Mouse (Mus musculus): ENCODE measurements around the gene Cdkn1c. TPM values are rescaled to one million over a fixed set of nuclear protein-coding genes. Genes with fewer than 3 reads are reported as not detected.

Gene Cdkn1c
- total RNA-seq, 2 experiments from 2014 or later = 47.2 to 48.0 TPM

DNA sequence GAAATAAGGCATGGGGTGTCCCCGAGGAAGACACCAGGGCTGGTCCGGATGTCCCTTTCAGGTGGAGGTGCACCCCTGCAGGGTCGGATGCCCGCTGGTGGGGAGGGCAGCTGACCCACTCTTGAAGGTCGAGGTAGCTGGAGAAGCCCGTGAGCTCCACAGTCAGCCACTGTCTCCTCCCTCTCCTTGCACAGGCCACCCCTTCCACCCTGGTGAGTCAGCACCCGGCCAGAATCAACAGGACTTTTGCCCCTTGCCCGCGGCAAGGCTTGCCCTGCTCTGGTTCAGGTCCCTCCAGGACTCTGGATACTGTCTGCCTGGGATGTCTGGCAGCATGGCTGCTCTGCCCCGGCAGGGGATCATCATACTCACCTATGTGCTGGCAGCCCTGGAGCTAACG is 15.0 kb upstream of the Cdkn1c start:
- intact Hi-C loops (cut with DNase I) = loop anchor here (10.0 kb wide), 1 partner anchor 581 kb away; no protein-coding TSS in a partner anchor

DNA sequence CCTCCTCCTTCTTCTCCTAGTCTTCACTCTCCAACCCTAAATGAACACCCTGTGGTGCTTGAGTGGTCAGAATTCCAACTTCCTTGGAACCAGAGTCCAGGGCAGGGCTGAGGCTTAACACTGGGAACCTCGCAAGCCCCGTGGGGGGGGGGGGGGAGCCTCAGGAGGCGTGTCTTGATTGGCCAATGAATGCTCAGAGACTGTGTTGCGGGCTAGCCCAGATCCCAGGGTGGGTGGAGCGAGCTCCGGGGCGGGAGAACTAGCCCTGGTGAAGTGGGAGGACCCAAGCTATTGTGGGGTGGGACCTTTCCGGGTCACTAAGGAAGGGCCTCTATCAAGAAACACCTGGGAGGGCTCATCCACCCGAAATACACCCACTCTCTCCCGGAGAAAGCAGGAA is 14.0 kb upstream of the Cdkn1c start:
- intact Hi-C loops (cut with DNase I) = loop anchor here (10.0 kb wide), 1 partner anchor 580 kb away; no protein-coding TSS in a partner anchor
- DNase-seq = no peak

More for the DNA sequence above, 15.0 kb upstream of the Cdkn1c start:
- no peak for DNase-seq

DNA sequence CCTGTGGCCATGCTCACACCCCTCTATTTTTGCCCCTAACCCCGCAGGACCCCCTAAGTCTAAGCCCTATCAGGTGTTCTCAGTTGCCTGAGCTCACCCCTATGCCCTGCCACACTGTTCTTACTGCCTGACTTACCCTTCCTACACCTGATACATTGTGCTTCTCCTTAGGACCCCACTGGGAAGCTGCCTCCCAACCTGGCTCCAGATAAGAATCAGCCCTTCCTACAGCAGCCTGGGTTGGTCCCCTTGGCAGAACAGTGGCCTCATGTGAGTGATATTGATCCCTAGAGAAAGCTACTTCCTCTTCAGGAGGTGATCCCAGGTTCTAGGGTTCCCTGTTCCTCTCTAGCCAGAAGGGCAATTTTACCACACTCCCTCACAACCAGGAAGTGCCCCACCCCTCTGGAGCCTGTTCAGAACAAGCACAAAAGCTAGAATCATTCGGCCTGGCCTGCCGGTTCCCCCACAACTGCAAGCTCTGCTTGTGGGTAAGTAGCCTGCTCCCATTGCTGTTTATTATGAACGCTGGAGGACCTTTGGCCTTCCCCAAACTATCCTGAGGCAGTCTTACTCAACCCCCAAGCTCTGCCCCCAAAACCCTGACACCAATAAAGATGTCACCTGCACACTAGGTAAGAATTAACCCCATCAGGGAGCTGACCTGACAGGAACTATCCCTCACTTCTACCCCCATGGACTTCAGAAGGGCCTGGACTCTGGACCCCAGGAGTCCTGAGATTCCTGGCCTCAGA is 12.7 kb upstream of the Cdkn1c start, which contains the start of gene Slc22a18:
TSS of gene Slc22a18 (plus strand) at position 390 of the 755 bp plus-strand sequence.
- intact Hi-C loops (cut with DNase I) = loop anchor here (10.0 kb wide), 1 partner anchor 579 kb away; no protein-coding TSS in a partner anchor
- DNase-seq = peak; percentile 39 to 60

DNA sequence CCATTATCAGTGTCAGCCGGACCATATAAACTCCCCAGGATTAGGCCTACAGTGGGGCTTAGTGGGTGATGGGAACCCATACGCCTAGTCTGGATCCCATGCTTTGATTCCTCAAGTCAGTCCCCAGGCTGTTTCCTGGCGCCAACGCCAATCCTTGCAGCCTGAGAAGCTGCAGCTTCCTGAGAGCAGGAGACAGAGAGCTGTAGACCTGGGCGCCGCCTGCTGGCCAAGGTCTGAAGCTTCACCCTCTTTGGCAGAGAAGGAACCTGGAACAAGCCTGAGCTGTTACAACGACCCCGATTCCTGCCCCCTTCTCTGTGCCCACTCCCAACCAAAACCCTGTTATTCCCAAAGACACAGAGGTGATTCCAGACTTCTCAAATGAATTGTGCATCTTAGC is 9.1 kb upstream of the Cdkn1c start:
- DNase-seq = peak; percentile 80 to 89

DNA sequence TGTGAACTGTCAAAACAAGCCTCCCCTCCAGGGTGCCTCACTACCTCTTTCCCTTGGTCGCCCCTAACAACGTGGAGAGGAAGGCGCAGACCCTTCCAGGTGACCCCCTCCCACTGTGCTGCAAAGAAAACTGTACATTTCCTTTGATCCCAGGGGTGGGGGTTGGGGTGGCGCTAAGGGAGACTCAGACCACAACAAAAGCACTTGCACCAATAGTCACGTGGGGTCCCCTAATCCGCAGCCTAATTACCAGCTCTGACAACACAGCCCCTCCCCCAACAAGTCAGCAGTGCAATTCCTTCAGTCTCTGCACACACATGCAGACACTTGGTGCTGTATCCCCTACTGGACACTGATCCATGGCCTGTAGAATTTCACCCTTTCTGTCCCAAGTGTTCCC is 6.9 kb upstream of the Cdkn1c start:
- intact Hi-C loops (cut with DNase I) = loop anchor here (5.0 kb wide), 1 partner anchor 460 kb away; the partner anchor contains the start of gene Tspan32
- DNase-seq = no peak

More for the DNA sequence above, 9.1 kb upstream of the Cdkn1c start:
- intact Hi-C loops (cut with DNase I) = loop anchor here (5.0 to 10.0 kb wide), 2 partner anchors 463 to 575 kb away; partner anchors contain the start of gene Tspan32

DNA sequence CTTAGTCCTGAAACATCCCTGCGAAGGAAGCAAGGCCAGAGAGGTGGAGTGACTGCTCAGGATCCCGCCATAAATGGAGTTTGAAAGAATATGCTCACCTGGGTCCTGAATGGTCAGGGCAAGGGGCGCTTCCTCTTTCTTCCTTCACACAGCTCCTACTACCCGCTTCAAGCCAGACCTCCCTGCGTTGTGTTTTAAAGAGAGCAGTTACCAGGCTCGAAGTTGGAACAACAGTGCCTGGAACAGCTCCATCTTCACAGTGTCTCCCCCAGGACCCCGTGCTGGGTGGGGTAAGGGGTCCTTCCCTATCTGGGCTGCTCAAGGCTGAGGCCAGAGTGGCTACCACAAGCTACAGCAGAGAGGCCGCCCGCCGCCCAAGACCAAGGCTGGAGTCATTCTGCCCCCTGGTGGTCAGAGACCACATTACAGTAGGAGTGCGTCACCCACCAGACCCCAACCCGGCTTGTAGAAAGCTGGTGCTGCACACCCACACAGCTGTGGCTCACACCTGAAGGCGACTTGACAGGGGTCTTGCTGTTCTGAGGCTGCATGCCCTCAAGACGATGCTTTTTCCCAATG is 5.3 kb upstream of the Cdkn1c start:
- intact Hi-C loops (cut with DNase I) = loop anchor here (1.0 to 5.0 kb wide), 2 partner anchors 371 to 459 kb away; partner anchors contain the start of gene Tspan32
- DNase-seq = peak; percentile 87 to 93

DNA sequence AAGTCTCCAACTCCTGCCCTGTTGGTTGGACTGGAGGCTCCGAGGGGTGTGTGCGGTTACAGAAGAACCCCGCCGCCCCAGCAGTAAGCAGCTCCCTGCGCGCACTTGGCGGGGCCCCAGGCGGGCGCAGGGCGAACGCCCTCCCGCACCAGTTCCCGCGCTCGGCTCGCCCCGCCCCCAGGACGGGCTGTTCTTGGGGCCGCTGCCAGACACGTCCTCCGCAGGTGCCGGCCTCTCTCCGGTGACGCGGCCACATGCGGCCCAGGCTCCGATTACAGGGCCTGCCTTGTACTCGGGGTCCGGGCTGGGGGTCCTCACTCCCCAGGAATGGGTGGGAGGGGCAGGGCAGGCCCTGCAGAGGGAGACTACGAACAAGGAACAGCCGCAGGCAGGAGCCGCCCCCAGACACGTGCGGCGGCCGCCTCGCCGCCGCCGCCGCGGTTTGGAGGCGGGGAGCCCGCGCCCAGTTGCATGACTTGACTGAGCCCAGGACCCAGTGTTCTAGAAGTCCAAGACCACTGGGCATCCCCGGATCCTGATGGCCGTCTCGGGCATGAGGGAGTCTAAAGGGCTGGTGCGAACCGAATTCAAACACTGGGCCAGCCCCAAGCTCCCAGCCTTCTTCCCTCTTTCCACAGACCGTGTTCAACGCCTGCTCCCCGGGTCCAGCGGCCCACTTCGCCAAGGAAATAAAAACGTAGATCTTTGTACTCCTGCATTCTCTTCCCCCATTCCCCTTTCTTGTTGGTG is 4.1 kb upstream of the Cdkn1c start:
- peak; percentile 52 to 62 for DNase-seq
- intact Hi-C loops (cut with DNase I) = loop anchor here (1.0 to 5.0 kb wide), 3 partner anchors 153 to 458 kb away; partner anchors contain the start of gene Tspan32

DNA sequence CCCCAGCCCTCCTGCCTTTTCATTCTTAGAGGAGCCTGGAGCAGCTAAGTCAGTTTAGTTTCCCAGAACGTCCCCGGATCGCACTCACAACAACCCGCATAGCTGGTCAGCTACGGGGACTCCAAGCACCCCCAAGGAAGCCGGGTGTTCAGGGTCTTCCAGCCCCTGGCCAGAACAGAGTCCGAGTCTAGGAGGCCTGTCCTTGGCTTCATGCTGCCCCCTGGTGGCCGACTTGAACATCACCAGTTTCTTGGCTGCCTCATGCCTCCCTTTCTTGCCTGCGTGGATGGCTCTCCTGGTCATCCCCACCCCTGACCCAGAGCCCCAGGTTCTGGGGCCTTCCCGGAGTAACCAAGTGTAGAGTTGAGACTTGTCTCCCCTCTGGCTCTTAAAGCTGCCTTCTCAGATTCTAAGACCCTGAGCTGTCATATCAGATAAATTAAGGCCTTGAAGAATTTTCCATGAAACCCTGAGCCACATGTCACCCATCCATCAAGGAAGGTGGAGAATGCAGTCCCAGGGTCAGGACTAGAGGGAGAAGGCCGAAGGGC is 3.1 kb upstream of the Cdkn1c start:
- intact Hi-C loops (cut with DNase I) = loop anchor here (1.0 to 5.0 kb wide), 3 partner anchors 152 to 310 kb away; no protein-coding TSS in a partner anchor
- peak; percentile 83 to 92 for DNase-seq

DNA sequence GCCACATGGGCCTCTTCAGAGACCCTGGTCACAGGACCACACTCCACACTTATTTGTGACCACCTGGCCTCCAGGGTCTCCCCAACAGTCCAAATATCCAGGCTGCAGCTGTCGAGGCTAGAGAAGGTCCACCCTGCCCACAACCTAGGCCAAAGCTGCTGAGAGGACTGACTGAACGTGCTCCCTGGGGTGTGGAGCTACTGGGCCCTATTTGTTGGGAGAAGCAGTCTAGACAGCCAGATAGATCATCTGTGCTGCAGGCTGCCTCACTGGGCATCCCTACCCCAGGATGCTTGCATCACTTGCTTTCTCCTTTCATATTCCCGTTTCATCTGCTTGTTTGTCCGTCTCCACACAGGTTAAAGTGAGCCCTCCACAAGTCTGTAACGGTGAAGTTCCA is 1.7 kb upstream of the Cdkn1c start:
- no peak for DNase-seq
- intact Hi-C loops (cut with DNase I) = loop anchor here (2.0 to 5.0 kb wide), 2 partner anchors 150 to 168 kb away; no protein-coding TSS in a partner anchor

DNA sequence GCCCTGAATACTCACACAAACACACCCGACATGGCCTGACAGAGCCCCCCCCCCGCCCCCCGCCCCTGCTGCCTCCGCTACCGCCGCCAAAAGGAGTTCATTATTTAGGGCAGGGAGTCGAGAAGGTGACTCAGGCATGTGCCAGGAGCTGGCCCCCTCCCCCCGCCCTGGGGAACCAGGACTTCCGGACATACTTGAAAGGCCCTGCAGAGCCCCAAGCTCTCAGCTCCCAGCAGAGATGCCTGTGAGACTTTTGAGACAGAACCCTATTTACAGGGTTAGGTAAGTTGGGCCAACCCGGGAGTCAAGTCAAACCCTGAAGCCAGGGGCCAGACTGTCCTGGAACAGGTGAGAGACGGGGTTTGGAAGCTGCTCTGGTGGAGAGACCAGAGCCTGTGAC is 1.1 kb upstream of the Cdkn1c start:
- intact Hi-C loops (cut with DNase I) = loop anchor here (2.0 to 5.0 kb wide), 2 partner anchors 150 to 167 kb away; no protein-coding TSS in a partner anchor
- DNase-seq = no peak

DNA sequence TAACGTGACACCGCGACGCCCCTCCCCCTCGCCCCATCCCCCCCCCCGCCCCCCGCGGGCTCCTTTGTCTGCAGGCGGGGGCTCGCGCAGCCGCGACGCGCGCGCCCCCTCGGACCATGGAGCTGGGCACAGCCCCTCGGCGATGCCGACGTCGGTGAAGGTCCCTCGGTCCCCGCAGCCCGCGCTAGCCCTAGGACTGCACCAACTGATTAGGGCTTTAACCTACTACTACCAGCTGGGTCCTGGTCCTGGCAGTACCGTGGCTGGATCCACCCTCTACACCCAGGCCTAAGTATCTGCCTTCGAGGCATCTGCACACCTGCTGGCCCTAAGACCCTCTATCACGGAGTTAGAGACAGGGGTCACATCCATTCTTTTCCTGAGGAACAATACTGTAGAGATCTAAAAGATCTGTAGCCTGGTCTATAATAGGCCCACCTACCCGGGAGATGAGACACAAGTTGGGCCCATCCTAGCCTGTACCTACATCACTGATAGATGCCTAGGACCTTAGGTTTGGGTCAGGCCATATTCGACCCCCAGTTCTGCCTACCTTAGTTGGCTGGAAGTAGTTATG is 532 bp upstream of the Cdkn1c start:
- intact Hi-C loops (cut with DNase I) = loop anchor here (5.0 kb wide), 1 partner anchor 149 kb away; no protein-coding TSS in a partner anchor

DNA sequence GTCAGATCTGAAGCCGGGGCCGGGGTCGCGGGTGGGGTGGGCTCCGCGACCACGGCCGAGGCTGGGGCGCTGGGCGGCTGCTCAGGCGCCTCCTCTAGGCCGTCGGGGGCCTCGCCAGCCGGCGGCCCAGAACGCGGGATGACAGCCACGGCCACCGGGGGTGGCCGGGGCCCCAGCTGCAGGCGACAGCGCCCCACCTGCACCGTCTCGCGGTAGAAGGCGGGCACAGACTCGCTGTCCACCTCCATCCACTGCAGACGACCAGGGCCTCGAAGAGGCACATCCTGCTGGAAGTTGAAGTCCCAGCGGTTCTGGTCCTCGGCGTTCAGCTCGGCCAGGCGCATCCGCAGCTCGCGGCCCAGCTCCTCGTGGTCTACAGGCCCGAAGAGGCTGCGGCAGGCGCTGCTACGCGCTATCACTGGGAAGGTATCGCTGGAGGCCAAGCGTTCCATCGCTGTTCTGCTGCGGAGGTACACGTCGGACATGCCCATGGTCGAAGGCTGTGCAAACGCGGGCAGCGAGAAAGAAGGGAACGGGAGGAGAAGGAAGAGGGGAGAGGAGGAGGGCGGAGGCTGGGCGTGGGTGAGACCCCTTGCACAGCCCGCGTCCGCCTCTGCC is 524 bp downstream of the Cdkn1c start:
- no peak for DNase-seq
- intact Hi-C loops (cut with DNase I) = loop anchor here (5.0 kb wide), 1 partner anchor 148 kb away; no protein-coding TSS in a partner anchor

More for the DNA sequence above, 532 bp upstream of the Cdkn1c start:
- peak in 1 of 2 experiments; percentile 32 for DNase-seq

DNA sequence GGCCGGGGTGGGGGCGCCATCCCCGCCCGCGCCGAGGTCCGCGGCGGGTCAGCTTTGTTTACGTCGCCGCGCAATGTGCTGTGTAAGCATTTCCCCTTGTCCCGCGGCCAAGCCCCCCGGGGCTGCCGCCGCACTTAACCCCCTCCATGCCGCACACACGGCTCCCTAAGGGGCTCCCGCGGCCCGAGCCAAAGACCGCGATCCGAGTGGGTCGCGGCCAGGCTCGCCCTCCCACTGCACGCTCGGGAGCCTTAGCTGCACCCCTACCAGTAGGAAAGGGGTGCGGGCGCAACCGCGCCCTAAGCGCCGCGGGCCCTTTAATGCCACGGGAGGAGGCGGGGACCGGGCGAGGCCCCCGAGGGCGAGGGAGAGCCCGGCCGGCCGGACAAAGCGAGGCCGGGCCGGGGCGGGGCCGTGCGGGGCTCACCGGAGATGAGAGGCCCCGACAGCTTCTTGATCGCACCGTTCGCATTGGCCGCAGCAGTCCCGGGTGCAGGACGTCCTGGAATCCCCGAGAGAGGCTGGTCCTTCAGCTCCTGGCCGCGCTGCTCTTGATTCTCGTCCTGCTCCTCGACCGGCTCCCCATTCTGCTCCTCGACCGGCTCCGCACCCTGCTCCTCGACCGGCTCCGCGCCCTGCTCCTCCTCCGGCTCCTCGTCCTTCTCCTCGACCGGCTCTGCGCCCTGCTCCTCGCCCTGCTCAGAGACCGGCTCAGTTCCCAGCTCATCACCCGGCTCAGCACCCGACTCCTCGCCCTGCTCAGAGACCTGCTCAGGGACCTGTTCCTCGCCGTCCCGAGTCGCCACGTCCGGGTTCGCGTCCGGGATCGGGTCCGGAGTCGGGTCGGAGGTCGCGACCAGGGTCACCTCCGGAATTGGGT is 1.3 kb downstream of the Cdkn1c start:
- intact Hi-C loops (cut with DNase I) = loop anchor here (5.0 kb wide), 2 partner anchors 62 to 147 kb away; no protein-coding TSS in a partner anchor
- DNase-seq = peak; percentile 59 to 68

DNA sequence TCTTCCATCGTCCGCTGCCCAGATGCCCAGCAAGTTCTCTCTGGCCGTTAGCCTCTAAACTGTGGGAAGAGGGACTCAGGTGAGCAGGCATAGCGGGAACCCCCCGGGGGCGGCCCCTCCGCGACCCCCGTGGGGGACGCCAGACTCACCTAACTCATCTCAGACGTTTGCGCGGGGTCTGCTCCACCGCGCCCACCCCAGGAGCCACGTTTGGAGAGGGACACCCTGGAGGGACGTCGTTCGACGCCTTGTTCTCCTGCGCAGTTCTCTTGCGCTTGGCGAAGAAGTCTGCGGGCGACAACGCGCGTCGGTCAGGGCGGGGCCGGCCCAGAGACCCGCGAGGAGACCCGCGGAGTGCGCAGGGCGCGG is 1.9 kb downstream of the Cdkn1c start:
- DNase-seq = peak in 1 of 2 experiments; percentile 35
- intact Hi-C loops (cut with DNase I) = loop anchor here (5.0 kb wide), 1 partner anchor 62 kb away; no protein-coding TSS in a partner anchor

DNA sequence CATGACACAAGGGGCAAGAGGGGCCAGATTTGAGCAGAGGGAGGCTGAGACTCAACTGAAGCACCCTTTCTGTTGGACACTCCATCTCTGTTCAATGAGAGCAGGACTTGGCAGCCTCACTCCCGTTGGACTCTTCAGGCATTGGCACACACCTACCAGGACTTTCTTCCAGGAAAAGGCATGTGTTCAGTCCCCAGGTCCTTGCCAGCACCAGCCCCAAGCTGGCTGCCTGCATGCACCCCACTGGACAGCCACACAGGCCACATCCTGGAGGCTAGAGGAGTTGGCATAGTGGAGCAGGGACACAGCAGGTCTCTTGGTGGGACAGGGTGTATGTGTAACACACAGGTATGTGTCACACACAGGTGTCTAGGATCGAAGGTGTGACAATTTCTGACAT is 13.7 kb downstream of the Cdkn1c start:
- DNase-seq = no peak
- intact Hi-C loops (cut with DNase I) = no loop called here

DNA sequence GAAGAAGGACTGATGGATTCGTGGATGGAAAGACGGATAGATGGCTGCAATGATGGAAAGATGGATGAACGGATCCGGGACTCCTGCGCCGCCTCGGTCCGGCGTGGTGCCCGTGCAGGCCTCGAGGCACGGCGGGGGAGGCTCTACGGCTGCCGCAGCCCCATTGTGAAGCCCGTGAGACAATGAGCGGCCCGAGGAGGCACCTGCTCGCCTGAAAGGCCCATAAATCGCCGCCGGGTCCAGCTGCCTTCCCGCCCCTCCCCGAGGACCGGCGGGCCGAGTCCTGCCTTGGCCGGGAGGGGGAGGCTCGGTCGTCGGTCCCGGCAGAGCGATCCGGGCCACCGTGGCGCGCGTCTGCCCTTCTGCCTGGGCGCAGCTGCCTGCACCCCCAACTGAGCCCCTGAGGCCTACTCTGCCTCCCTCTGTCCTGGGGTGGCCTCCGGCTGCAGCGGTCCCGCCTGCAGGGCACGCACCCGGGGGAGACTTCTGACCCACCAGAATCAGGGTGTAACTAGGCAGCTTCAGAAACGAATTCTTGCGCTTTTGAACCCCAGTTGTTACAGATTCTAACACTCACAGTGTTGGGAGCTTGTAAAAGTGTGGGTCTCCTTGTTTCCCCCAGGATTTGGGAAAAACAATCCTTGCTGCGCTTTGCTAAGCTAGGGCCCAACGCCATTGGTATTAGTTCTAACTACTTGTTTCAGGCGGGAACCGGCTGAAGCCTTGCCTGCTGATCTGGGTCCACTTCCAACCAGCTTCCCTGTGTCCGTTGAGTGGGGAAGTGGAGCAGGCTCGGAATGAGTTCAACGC is 15.0 kb downstream of the Cdkn1c start:
- intact Hi-C loops (cut with DNase I) = no loop called here
- peak in 1 of 2 experiments; percentile 30 for DNase-seq

DNA sequence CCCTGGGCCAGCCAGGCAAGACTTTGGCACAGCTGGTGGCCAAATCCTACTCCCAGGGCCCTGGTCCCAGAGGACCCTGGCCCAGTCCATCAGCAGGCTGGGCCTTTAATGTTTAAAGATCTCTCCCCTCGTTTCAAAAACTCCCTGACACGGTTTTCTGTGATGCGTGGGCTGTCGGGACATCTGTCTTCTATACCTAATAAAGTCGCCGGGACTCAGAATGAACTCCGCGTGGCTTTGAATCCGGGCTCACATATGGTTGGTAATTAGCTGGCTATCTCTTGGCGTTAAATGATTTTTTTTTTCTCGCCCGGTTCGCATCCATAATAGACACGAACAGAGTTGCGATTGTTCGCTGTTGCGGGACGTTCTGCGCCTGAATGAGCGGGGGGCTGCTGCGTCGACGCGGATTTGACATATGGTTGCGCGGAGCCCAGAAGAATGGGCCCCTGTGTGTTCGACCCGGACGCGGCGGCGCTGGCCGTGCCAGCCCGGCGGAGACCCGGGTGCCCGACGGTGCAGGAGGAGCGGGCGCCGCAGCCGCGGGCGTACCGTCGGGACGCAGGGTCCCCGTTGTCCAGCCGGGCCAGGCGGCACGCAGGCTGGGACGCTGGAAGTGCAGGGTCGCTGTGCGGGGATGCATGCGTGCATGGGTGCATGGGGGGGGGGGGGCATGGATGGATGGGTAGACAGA is 15.7 kb downstream of the Cdkn1c start:
- DNase-seq = no peak
- intact Hi-C loops (cut with DNase I) = no loop called here
